Mouse (Mus musculus) liver, adult 2 months (tissue): ENCODE data around the gene Kcnj1. TPM values are rescaled to one million over a fixed set of nuclear protein-coding genes. Genes with fewer than 3 reads are reported as not detected.

Experiments used
- DNase-seq: peaks from one replicate; pipeline ENCODE4 v3.0.0-alpha.2; 2011; ENCODE audit warnings: low read depth, low spot score; ENCODE audit errors: extremely low read depth
- H3K27ac ChIP-seq: fragments of 200-500 bp; replicated peaks from 2 replicates; pipeline ENCODE4 v1.5.1; 2012; ENCODE audit warnings: low read depth, mild to moderate bottlenecking, control low read depth, inconsistent platforms, low read length; ENCODE audit not compliant: insufficient read depth
- H3K27me3 ChIP-seq: fragments of 200-500 bp; 2 replicates; pipeline ENCODE4 v1.6.1; 2012; ENCODE audit warnings: mild to moderate bottlenecking, moderate library complexity, low read length, inconsistent platforms; ENCODE audit not compliant: control insufficient read depth, insufficient read depth
- H3K36me3 ChIP-seq: fragments of 200-500 bp; 2 replicates; pipeline ENCODE4 v1.6.1; 2012; ENCODE audit warnings: low read length, inconsistent platforms; ENCODE audit not compliant: control insufficient read depth, insufficient read depth
- H3K4me1 ChIP-seq: fragments of 200-500 bp; 2 replicates; pipeline ENCODE4 v1.6.1; 2011; ENCODE audit warnings: low read length; ENCODE audit not compliant: control insufficient read depth, insufficient read depth
- H3K4me3 ChIP-seq: fragments of 200-500 bp; 2 replicates; pipeline ENCODE4 v1.5.1; 2011; ENCODE audit warnings: low read depth, mild to moderate bottlenecking, control low read depth, low read length, moderate library complexity; ENCODE audit not compliant: insufficient read depth
- H3K79me2 ChIP-seq: fragments of 200-500 bp; 2 replicates; pipeline ENCODE4 v1.6.1; 2012; ENCODE audit warnings: inconsistent platforms, mild to moderate bottlenecking, low read length, moderate library complexity; ENCODE audit not compliant: control insufficient read depth, insufficient read depth
- H3K9ac ChIP-seq: fragments of 200-500 bp; 2 replicates; pipeline ENCODE4 v1.6.1; 2012; ENCODE audit warnings: low read depth, mild to moderate bottlenecking, control low read depth, inconsistent platforms, low read length
- CTCF ChIP-seq: fragments of 200-500 bp; IDR thresholded peaks from 2 replicates; pipeline ENCODE4 v1.5.1; 2011; ENCODE audit warnings: low read depth, low read length, control low read depth
- POLR2A ChIP-seq: fragments of 200-500 bp; IDR thresholded peaks from 2 replicates; pipeline ENCODE4 v1.6.1; 2011; ENCODE audit warnings: low read length, control low read depth; ENCODE audit not compliant: insufficient read depth; ENCODE audit errors: extremely low read depth
- WGBS: fragments of 180-500 bp; shearing (Covaris S2); methylation state at CpG from one replicate; pipeline ENCODE4 v1.1.7; 2018; 5-methylcytosine and 5-hydroxymethylcytosine counted together
- polyA plus RNA-seq: library from polyadenylated mRNA; depleted of rRNA; stranded (reverse); fragments of >200 nt; gene quantifications from 2 replicates; pipeline ENCODE4 v1.2.3, GENCODE M21; 2012; rRNA removed
- total RNA-seq: library from RNA; depleted of rRNA; stranded (reverse); fragments of >200 nt; gene quantifications from 2 replicates; pipeline ENCODE4 v1.2.3, GENCODE M21; 2014; rRNA removed

Kcnj1 gene
- total and polyA plus RNA-seq, 2 experiments: not detected

GRCm38 (mm10) chr9:32444453-32445201, 72.3 kb downstream of the Kcnj1 start:
- WGBS: 87% methylated on average over 6 of the region's 6 CpGs

GRCm38 (mm10) chr9:32445789-32446188, 73.5 kb downstream of the Kcnj1 start:
- Histone ChIP-seq H3K27ac (no peak overlapping the region), H3K79me2 (no peaks in the 10 kb centered on the region), H3K4me1 (no peaks in the 10 kb centered on the region), H3K9ac (no peak overlapping the region), H3K4me3 (no peak overlapping the region), H3K27me3 (no peaks in the 10 kb centered on the region), H3K36me3 (no peaks in the 10 kb centered on the region)
- DNase-seq: no peak
- 54% methylated on average over 3 of the region's 3 CpGs for WGBS
- TF ChIP-seq CTCF (peak; percentile 23; the same call in 1 of the 2 replicates), POLR2A (no peak)

More at GRCm38 (mm10) chr9:32444453-32445201, 72.3 kb downstream of the Kcnj1 start:
- DNase-seq: no peak
- no peaks in the 10 kb centered on the region for H3K79me2 ChIP-seq
- no peak overlapping the region for H3K27ac ChIP-seq
- no peaks in the 10 kb centered on the region for H3K27me3 ChIP-seq
- TF ChIP-seq CTCF (no peak), POLR2A (no peak)
- H3K36me3 ChIP-seq: no peaks in the 10 kb centered on the region
- H3K9ac ChIP-seq: no peak overlapping the region
- no peaks in the 10 kb centered on the region for H3K4me1 ChIP-seq
- no peak overlapping the region for H3K4me3 ChIP-seq

GRCm38 (mm10) chr9:32448766-32449165, 76.5 kb downstream of the Kcnj1 start:
- no peak overlapping the region for H3K4me3 ChIP-seq
- DNase-seq: no peak
- no peak overlapping the region for H3K27ac ChIP-seq
- WGBS: 85% methylated on average over 5 of the region's 5 CpGs
- no peaks in the 10 kb centered on the region for H3K27me3 ChIP-seq
- H3K9ac ChIP-seq: no peak overlapping the region
- no peaks in the 10 kb centered on the region for H3K4me1 ChIP-seq
- no peaks in the 10 kb centered on the region for H3K79me2 ChIP-seq
- H3K36me3 ChIP-seq: no peaks in the 10 kb centered on the region
- no peak for TF ChIP-seq POLR2A
- TF ChIP-seq CTCF: no peak

Other genes starting within 250 kb of the Kcnj1 start
- under 0.01 and 0.07 TPM in 2 replicates for gene Kcnj5, start 28.1 kb upstream of the Kcnj1 start, total RNA-seq
- 0.02 and 0.06 TPM in 2 replicates for gene Kcnj5, start 28.1 kb upstream of the Kcnj1 start, polyA plus RNA-seq
- gene Fli1, start 170.4 kb downstream of the Kcnj1 start, total RNA-seq: 3.0 and 4.2 TPM in 2 replicates
- 1.1 and 1.6 TPM in 2 replicates for gene Fli1, start 170.4 kb downstream of the Kcnj1 start, polyA plus RNA-seq